Mouse (Mus musculus): Measurements from ENCODE around the gene BC034090. TPM values are rescaled to one million over a fixed set of nuclear protein-coding genes. Genes with fewer than 3 reads are reported as not detected.

Gene BC034090
- polyA plus RNA-seq, 1 experiment, result 3.3 TPM

- Histone ChIP-seq H3K4me1 (peaks cover 86% of the 10 kb centered on the region), H3K27me3 (replicated peaks) (peaks cover 14% of the 10 kb centered on the region), H3K9me3 (no peaks in the 10 kb centered on the region), H3K4me3 (replicated peaks) (no peak overlapping the region), H3K36me3 (replicated peaks; ENCODE audit: low read length) (no peaks in the 10 kb centered on the region)
- TF ChIP-seq GATA1 (IDR thresholded peaks at IDR 0.05; ENCODE audit: borderline replicate concordance, low read length) (no peak), FLI1 (IDR thresholded peaks at IDR 0.05; ENCODE audit: low read length) (no peak)
Observed at GRCm38 (mm10) chr1:155222101-155222669, 22.1 kb downstream of the BC034090 start.

GRCm38 (mm10) chr1:155218924-155219323, 25.3 kb downstream of the BC034090 start:
- Histone ChIP-seq H3K4me3 (replicated peaks) (no peak overlapping the region), H3K4me1 (peaks cover 70% of the 10 kb centered on the region), H3K27me3 (replicated peaks) (peaks cover 27% of the 10 kb centered on the region), H3K9me3 (no peaks in the 10 kb centered on the region), H3K36me3 (replicated peaks; ENCODE audit: low read length) (no peaks in the 10 kb centered on the region)
- TF ChIP-seq GATA1 (IDR thresholded peaks at IDR 0.05; ENCODE audit: borderline replicate concordance, low read length), result no peak
- TF ChIP-seq FLI1 (IDR thresholded peaks at IDR 0.05; ENCODE audit: low read length), result no peak

GRCm38 (mm10) chr1:155217865-155218541, 26.2 kb downstream of the BC034090 start:
- Histone ChIP-seq H3K4me3 (replicated peaks) (peak overlapping the region; percentile 10), H3K27me3 (replicated peaks) (peaks cover 27% of the 10 kb centered on the region)
- no peak for TF ChIP-seq FLI1 (IDR thresholded peaks at IDR 0.05; ENCODE audit: low read length)
- TF ChIP-seq GATA1 (IDR thresholded peaks at IDR 0.05; ENCODE audit: borderline replicate concordance, low read length), result no peak

GRCm38 (mm10) chr1:155216844-155217243, 27.4 kb downstream of the BC034090 start:
- Histone ChIP-seq H3K27me3 (replicated peaks) (peaks cover 30% of the 10 kb centered on the region), H3K36me3 (replicated peaks; ENCODE audit: low read length) (no peaks in the 10 kb centered on the region), H3K4me1 (peaks cover 69% of the 10 kb centered on the region), H3K4me3 (replicated peaks) (no peak overlapping the region), H3K9me3 (no peaks in the 10 kb centered on the region)
- TF ChIP-seq GATA1 (IDR thresholded peaks at IDR 0.05; ENCODE audit: borderline replicate concordance, low read length), result no peak
- TF ChIP-seq FLI1 (IDR thresholded peaks at IDR 0.05; ENCODE audit: low read length), result no peak

More at GRCm38 (mm10) chr1:155217865-155218541, 26.2 kb downstream of the BC034090 start:
- Histone ChIP-seq H3K9me3 (no peaks in the 10 kb centered on the region), H3K4me1 (peaks cover 69% of the 10 kb centered on the region), H3K36me3 (replicated peaks; ENCODE audit: low read length) (no peaks in the 10 kb centered on the region)

GRCm38 (mm10) chr1:155216313-155216712, 27.9 kb downstream of the BC034090 start:
- Histone ChIP-seq H3K27me3 (replicated peaks) (peaks cover 30% of the 10 kb centered on the region), H3K4me3 (replicated peaks) (no peak overlapping the region), H3K36me3 (replicated peaks; ENCODE audit: low read length) (no peaks in the 10 kb centered on the region), H3K9me3 (no peaks in the 10 kb centered on the region), H3K4me1 (peaks cover 66% of the 10 kb centered on the region)
- TF ChIP-seq GATA1 (IDR thresholded peaks at IDR 0.05; ENCODE audit: borderline replicate concordance, low read length), result no peak
- no peak for TF ChIP-seq FLI1 (IDR thresholded peaks at IDR 0.05; ENCODE audit: low read length)

GRCm38 (mm10) chr1:155215066-155215764, 29.0 kb downstream of the BC034090 start:
- Histone ChIP-seq H3K9me3 (no peaks in the 10 kb centered on the region), H3K4me1 (peaks cover 58% of the 10 kb centered on the region), H3K36me3 (replicated peaks; ENCODE audit: low read length) (no peaks in the 10 kb centered on the region), H3K4me3 (replicated peaks) (no peak overlapping the region), H3K27me3 (replicated peaks) (peaks cover 30% of the 10 kb centered on the region)
- TF ChIP-seq GATA1 (IDR thresholded peaks at IDR 0.05; ENCODE audit: borderline replicate concordance, low read length) (no peak), FLI1 (IDR thresholded peaks at IDR 0.05; ENCODE audit: low read length) (no peak)

- TF ChIP-seq GATA1 (IDR thresholded peaks at IDR 0.05; ENCODE audit: borderline replicate concordance, low read length), result no peak
- TF ChIP-seq FLI1 (IDR thresholded peaks at IDR 0.05; ENCODE audit: low read length), result no peak
- peaks cover 45% of the 10 kb centered on the region for H3K4me1 ChIP-seq
- peaks cover 25% of the 10 kb centered on the region for H3K27me3 ChIP-seq (replicated peaks)
- no peak overlapping the region for H3K4me3 ChIP-seq (replicated peaks)
- no peaks in the 10 kb centered on the region for H3K9me3 ChIP-seq
- H3K36me3 ChIP-seq (replicated peaks; ENCODE audit: low read length), result peaks cover 2% of the 10 kb centered on the region
Observed at GRCm38 (mm10) chr1:155213912-155214311, 30.3 kb downstream of the BC034090 start.

GRCm38 (mm10) chr1:155212936-155213774, 31.1 kb downstream of the BC034090 start:
- Histone ChIP-seq H3K4me3 (replicated peaks) (no peak overlapping the region), H3K4me1 (peaks cover 43% of the 10 kb centered on the region), H3K36me3 (replicated peaks; ENCODE audit: low read length) (peaks cover 6% of the 10 kb centered on the region), H3K27me3 (replicated peaks) (peaks cover 25% of the 10 kb centered on the region), H3K9me3 (no peaks in the 10 kb centered on the region)
- TF ChIP-seq FLI1 (IDR thresholded peaks at IDR 0.05; ENCODE audit: low read length) (no peak), GATA1 (IDR thresholded peaks at IDR 0.05; ENCODE audit: borderline replicate concordance, low read length) (no peak)

- TF ChIP-seq FLI1 (IDR thresholded peaks at IDR 0.05; ENCODE audit: low read length), result no peak
- TF ChIP-seq GATA1 (IDR thresholded peaks at IDR 0.05; ENCODE audit: borderline replicate concordance, low read length), result no peak
- no peak overlapping the region for H3K4me3 ChIP-seq (replicated peaks)
- peaks cover 10% of the 10 kb centered on the region for H3K36me3 ChIP-seq (replicated peaks; ENCODE audit: low read length)
- no peaks in the 10 kb centered on the region for H3K9me3 ChIP-seq
- H3K27me3 ChIP-seq (replicated peaks), result peaks cover 25% of the 10 kb centered on the region
- peaks cover 39% of the 10 kb centered on the region for H3K4me1 ChIP-seq
Observed at GRCm38 (mm10) chr1:155212493-155212892, 31.8 kb downstream of the BC034090 start.

Data from megakaryocyte, embryonic 14.5 days (primary cell).